Mouse (Mus musculus): ENCODE results near the gene Kank4. TPM values are rescaled to one million over a fixed set of nuclear protein-coding genes. Genes with fewer than 3 reads are reported as not detected.
"Not testable (repeated sequence)": the region's sequence is repeated elsewhere in the genome, so short reads cannot be mapped to it uniquely, and the experiment has no call there.

Kank4 gene
- total RNA-seq, 1 experiment from 2014 or later: not detected

- ATAC-seq (replicated peaks in 1 of 2; ENCODE audit: insufficient read depth in 1 of 2, low FRiP score in 2 of 2, low TSS enrichment in 1 of 2, low read depth in 1 of 2, poor library complexity in 2 of 2, severe bottlenecking in 2 of 2): no peak
These were observed 21.6 kb upstream of the Kank4 start for GRCm38 (mm10) chr4:98838913-98839312.

GRCm38 (mm10) chr4:98837715-98838505, 20.6 kb upstream of the Kank4 start:
- ATAC-seq (replicated peaks in 1 of 2; ENCODE audit: insufficient read depth in 1 of 2, low FRiP score in 2 of 2, low TSS enrichment in 1 of 2, low read depth in 1 of 2, poor library complexity in 2 of 2, severe bottlenecking in 2 of 2): no peak

GRCm38 (mm10) chr4:98836519-98836918, 19.2 kb upstream of the Kank4 start:
- peak; percentile 27 to 39; a peak in 3 of 4 replicates for ATAC-seq (replicated peaks in 1 of 2; ENCODE audit: insufficient read depth in 1 of 2, low FRiP score in 2 of 2, low TSS enrichment in 1 of 2, low read depth in 1 of 2, poor library complexity in 2 of 2, severe bottlenecking in 2 of 2)

- ATAC-seq (replicated peaks in 1 of 2; ENCODE audit: insufficient read depth in 1 of 2, low FRiP score in 2 of 2, low TSS enrichment in 1 of 2, low read depth in 1 of 2, poor library complexity in 2 of 2, severe bottlenecking in 2 of 2): no peak
These were observed 17.4 kb upstream of the Kank4 start for GRCm38 (mm10) chr4:98834782-98835181.

GRCm38 (mm10) chr4:98831726-98832125, 14.4 kb upstream of the Kank4 start:
- no peak for ATAC-seq (replicated peaks in 1 of 2; ENCODE audit: insufficient read depth in 1 of 2, low FRiP score in 2 of 2, low TSS enrichment in 1 of 2, low read depth in 1 of 2, poor library complexity in 2 of 2, severe bottlenecking in 2 of 2)

- ATAC-seq (replicated peaks in 1 of 2; ENCODE audit: insufficient read depth in 1 of 2, low FRiP score in 2 of 2, low TSS enrichment in 1 of 2, low read depth in 1 of 2, poor library complexity in 2 of 2, severe bottlenecking in 2 of 2): no peak
These were observed 9.4 kb upstream of the Kank4 start for GRCm38 (mm10) chr4:98826701-98827100.

- ATAC-seq (replicated peaks in 1 of 2; ENCODE audit: insufficient read depth in 1 of 2, low FRiP score in 2 of 2, low TSS enrichment in 1 of 2, low read depth in 1 of 2, poor library complexity in 2 of 2, severe bottlenecking in 2 of 2): not testable (repeated sequence)
These were observed 6.4 kb upstream of the Kank4 start, which contains the start of gene I0C0044D17Rik for GRCm38 (mm10) chr4:98823740-98824139. Gene I0C0044D17Rik, minus strand, starts transcription at chr4:98823840.

GRCm38 (mm10) chr4:98823047-98823446, 5.7 kb upstream of the Kank4 start:
- ATAC-seq (replicated peaks in 1 of 2; ENCODE audit: insufficient read depth in 1 of 2, low FRiP score in 2 of 2, low TSS enrichment in 1 of 2, low read depth in 1 of 2, poor library complexity in 2 of 2, severe bottlenecking in 2 of 2): no peak

- no peak for ATAC-seq (replicated peaks in 1 of 2; ENCODE audit: insufficient read depth in 1 of 2, low FRiP score in 2 of 2, low TSS enrichment in 1 of 2, low read depth in 1 of 2, poor library complexity in 2 of 2, severe bottlenecking in 2 of 2)
These were observed 5.1 kb upstream of the Kank4 start for GRCm38 (mm10) chr4:98822478-98822877.

GRCm38 (mm10) chr4:98819216-98819755, 1.9 kb upstream of the Kank4 start:
- ATAC-seq (replicated peaks in 1 of 2; ENCODE audit: insufficient read depth in 1 of 2, low FRiP score in 2 of 2, low TSS enrichment in 1 of 2, low read depth in 1 of 2, poor library complexity in 2 of 2, severe bottlenecking in 2 of 2): no peak

- ATAC-seq (replicated peaks in 1 of 2; ENCODE audit: insufficient read depth in 1 of 2, low FRiP score in 2 of 2, low TSS enrichment in 1 of 2, low read depth in 1 of 2, poor library complexity in 2 of 2, severe bottlenecking in 2 of 2): peak; percentile 13 to 24; a peak in 2 of 4 replicates
These were observed 542 bp downstream of the Kank4 start for GRCm38 (mm10) chr4:98816807-98817183.

GRCm38 (mm10) chr4:98806306-98806705, 11.0 kb downstream of the Kank4 start:
- ATAC-seq (replicated peaks in 1 of 2; ENCODE audit: insufficient read depth in 1 of 2, low FRiP score in 2 of 2, low TSS enrichment in 1 of 2, low read depth in 1 of 2, poor library complexity in 2 of 2, severe bottlenecking in 2 of 2): no peak

GRCm38 (mm10) chr4:98805291-98806048, 11.9 kb downstream of the Kank4 start:
- no peak for ATAC-seq (replicated peaks in 1 of 2; ENCODE audit: insufficient read depth in 1 of 2, low FRiP score in 2 of 2, low TSS enrichment in 1 of 2, low read depth in 1 of 2, poor library complexity in 2 of 2, severe bottlenecking in 2 of 2)

GRCm38 (mm10) chr4:98804476-98805134, 12.7 kb downstream of the Kank4 start:
- no peak for ATAC-seq (replicated peaks in 1 of 2; ENCODE audit: insufficient read depth in 1 of 2, low FRiP score in 2 of 2, low TSS enrichment in 1 of 2, low read depth in 1 of 2, poor library complexity in 2 of 2, severe bottlenecking in 2 of 2)

GRCm38 (mm10) chr4:98801775-98802174, 15.6 kb downstream of the Kank4 start:
- no peak for ATAC-seq (replicated peaks in 1 of 2; ENCODE audit: insufficient read depth in 1 of 2, low FRiP score in 2 of 2, low TSS enrichment in 1 of 2, low read depth in 1 of 2, poor library complexity in 2 of 2, severe bottlenecking in 2 of 2)

- no peak for ATAC-seq (replicated peaks in 1 of 2; ENCODE audit: insufficient read depth in 1 of 2, low FRiP score in 2 of 2, low TSS enrichment in 1 of 2, low read depth in 1 of 2, poor library complexity in 2 of 2, severe bottlenecking in 2 of 2)
These were observed 16.5 kb downstream of the Kank4 start for GRCm38 (mm10) chr4:98800824-98801223.

- ATAC-seq (replicated peaks in 1 of 2; ENCODE audit: insufficient read depth in 1 of 2, low FRiP score in 2 of 2, low TSS enrichment in 1 of 2, low read depth in 1 of 2, poor library complexity in 2 of 2, severe bottlenecking in 2 of 2): no peak
These were observed 20.6 kb downstream of the Kank4 start for GRCm38 (mm10) chr4:98796591-98797341.

Measured in hematopoietic stem cell, adult 5-6 weeks (primary cell).